Mouse (Mus musculus) monocyte, adult 5-6 weeks (primary cell): ENCODE data around the gene Arhgap15. TPM values are rescaled to one million over a fixed set of nuclear protein-coding genes. Genes with fewer than 3 reads are reported as not detected.

ENCODE experiments used
- ATAC-seq: fragments of 153-309, 156-312 bp; replicated peaks from 2 replicates; pipeline ENCODE4 v1.8.0; 2017; ENCODE audit warnings: mild to moderate bottlenecking; ENCODE audit not compliant: low TSS enrichment, insufficient number of reproducible peaks, severe bottlenecking, poor library complexity, low FRiP score
- total RNA-seq: library from RNA; stranded (forward); fragments of 200-1000, 200-491, 200-594 nt; gene quantifications from 3 replicates; pipeline ENCODE4 v1.2.3, GENCODE M21; 2017

Gene Arhgap15
- total RNA-seq, 1 experiment from 2014 or later, result 204 TPM

DNA sequence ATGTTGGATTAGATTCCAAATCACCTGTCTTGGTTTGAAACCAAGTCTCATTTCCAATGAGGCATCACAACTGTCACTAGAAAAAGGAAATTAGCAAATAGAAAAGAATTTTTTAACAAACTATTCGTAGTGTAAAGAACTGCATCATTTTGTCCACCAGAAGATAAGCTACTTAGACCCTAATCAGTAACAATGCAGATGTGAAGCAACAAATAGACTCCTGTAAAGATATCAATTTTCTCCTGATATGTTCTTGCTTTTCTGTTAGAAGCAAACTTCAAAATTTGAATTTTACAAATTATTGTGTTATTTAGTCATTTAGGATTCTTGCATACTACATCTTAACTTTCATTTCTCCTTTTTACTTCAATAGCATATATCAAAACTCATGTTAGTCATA lies 253.8 kb downstream of the Arhgap15 start:
- no peak for ATAC-seq

DNA sequence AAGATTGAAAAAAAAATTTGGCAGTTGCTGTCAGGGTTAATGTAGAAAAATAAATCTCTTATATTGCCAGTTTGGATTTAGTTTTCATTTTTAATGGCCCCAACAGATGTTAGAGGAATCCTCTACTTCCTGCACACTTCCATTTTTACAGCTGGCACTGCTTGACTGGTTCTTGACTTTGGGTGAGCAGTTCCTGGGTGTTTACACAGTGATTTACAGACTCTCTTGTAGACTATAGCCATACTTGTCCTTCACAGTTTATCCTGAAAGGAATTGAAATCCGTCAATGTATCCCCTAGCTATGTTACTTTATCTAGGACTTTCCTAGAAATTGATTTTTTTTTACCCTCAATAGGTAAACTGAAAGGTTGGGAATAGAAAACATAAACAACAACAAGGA lies 261.6 kb downstream of the Arhgap15 start:
- ATAC-seq, result no peak

DNA sequence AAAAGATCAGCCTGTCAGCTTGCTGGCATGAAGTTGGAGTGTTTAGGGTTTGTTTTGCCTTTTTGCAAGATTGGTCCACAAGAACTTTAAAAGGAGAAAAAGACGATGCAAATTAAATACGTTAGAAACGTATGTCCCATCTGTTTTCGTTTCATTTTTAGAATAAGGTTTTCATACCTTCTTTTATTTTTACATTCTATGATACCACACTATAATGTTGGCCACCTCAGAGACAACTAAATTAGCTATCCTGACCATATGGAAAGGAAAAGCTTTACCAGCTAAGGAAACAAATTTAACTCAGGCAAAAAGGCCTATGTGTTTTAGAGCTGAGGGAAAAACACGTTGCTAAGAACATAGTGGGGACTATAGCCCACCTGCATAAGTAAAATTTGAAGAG lies 264.8 kb downstream of the Arhgap15 start:
- ATAC-seq, result no peak

DNA sequence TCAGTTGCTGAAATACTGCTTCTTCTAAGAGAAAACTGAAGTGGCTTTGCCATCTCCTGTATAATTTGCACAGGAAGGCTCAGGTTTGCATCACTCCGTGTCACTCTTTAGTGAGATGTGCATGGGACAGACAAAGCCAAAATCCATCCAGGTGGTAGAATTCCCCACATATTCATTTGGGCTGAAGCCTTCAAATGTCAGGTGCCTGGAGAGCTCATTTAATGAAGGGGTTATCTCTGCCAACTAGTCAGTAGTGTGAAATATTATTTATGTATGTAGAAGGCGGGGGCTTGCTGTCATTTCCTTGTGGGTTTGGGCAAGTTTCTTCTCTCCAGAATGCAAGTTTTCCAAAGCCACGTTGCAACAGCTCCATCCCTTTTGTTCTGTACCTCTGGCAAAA lies 268.1 kb downstream of the Arhgap15 start:
- no peak for ATAC-seq

DNA sequence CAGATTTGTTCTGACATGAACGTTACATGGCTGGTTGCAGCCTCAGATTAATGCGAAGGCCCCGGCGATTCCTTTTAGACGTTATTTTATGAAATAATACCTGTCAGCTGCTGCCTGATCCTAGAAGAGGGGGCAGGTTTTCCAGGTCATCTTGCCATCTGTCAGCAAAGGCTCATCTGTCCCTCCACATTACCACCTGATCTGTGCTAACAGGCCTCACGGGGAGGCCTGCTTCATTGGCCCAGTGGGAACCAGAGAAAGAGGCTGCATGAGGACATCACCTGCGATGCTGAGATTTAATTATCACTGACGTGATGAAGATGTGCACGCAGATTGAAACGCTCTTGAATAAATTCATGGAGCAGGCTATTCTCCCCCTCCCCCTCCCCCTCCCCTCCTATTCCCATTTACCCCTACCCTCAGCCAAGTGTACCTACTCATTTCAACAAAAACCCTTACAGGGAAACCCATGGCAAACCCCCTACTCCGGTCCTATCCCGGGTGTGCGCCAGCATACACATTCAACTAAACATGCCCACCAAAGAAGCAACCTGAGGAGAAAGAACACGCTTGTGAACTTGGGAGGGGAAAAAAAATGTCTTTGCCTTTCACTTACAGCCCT lies 268.9 kb downstream of the Arhgap15 start:
- no peak for ATAC-seq

DNA sequence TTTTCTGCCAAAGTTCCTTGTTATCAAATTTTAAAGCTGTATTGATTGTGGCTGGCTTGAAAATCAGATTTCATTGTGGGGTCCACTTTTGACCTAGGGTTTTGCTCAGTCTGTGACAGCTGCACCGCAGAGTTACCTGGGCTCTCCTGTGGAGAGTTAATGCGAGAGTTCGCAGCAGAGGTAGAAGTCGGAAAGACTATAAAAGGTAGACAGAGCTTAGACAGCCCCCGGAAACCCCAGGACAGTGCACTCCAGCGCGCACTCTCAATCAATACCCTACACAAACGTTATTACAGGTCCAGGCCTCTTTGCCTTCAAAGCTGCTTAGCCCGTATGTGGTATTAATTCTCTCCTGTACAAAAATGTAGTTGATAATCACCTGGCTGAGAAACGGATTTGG lies 269.4 kb downstream of the Arhgap15 start:
- ATAC-seq, result no peak

DNA sequence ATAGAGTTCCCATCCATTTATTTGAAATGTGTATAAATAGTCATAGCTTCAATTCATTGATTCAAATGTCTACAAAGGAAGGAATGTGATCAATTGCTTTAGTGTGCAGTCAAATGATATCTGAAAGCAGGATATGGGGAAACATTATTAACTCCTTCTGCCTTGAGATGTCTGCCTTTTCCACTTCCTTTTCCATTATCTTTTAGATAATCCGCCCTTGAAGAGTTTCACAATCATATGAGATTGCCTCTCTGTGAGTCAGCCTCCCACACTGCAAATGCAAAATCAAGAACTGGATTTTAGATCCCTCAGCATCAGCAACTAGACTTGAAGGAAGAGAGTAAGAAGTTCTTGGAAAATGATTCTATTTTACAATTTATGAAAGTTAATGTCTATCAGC lies 276.1 kb downstream of the Arhgap15 start:
- no peak for ATAC-seq

DNA sequence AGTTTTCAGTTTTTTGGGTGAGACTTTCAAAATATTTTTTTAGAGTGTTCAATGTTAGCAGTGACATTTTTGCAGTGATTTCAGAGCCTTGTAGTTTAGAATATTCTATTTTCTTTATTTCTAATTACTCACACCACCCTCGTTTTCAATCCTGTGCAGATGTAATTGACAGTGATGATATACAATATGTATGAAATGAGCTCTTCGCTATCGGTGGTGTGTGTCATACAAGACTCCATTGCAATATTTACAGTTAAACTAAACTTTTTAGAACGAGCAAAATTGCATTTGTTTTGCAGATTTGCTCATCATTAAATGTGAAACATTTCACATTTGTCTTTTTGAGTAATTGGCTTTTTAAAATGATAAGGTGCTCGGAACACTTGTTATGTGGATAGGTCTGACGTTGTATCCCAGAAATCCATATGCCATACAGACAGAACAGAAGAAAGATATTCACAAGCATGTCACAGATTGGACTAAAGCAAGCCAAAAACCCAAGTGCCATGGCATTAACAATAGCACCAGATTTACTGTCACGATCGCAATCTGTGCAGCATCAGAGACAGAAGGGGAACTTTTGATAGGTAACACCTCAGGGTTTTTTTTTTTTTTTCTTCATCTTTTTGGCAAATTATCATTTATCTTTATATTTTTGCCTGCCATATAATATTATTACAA lies 280.6 kb downstream of the Arhgap15 start:
- ATAC-seq, result no peak

DNA sequence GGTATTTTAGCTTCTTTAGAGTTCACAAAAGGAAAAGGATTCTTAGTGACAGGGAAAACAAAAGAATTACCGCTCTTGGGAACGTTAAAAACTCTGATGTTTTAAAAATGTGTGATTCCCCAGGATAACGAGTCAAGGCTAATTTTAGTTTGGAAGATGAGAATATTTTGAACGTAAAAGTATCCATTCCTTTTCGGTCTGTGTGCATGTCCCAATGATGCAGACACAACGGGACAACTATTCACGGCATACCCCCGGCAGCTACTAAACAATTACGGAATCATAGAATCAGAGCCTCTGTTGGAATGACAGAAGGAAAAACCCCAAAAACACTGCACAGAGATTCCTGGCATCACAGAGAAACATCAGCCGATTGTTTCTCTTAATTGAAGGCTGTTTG lies 281.2 kb downstream of the Arhgap15 start:
- ATAC-seq, result no peak

DNA sequence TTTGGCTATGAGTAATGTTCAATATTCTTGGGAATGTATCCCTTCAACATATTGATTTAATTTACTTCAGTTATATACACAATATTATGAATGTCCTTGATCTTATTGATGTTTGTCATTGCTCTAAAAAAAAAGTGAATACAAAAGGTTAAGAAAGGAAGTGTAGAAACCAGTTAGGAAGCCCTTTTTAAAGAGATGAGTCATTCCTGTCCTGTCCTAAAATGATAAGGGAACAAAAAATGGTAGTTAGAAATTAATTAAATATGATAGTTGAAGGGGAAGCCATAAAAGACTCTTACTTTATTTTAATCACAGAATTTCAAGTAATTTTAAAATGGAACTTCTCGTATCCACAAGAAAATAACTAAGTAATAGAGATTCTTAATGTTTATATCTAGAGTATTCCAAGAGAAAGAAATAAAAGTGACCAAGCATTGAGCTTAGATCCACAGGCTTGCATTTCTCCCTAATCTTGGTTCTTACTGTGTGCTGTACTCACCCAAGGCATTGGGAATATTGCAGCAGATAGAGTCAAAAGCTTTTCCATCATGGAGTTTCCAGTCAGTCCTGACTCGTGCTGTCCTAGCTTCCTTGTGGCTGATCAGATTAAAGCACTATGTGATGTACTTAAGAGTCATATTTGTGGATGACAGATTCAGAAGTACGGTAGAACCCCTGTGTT lies 291.0 kb downstream of the Arhgap15 start:
- no peak for ATAC-seq

DNA sequence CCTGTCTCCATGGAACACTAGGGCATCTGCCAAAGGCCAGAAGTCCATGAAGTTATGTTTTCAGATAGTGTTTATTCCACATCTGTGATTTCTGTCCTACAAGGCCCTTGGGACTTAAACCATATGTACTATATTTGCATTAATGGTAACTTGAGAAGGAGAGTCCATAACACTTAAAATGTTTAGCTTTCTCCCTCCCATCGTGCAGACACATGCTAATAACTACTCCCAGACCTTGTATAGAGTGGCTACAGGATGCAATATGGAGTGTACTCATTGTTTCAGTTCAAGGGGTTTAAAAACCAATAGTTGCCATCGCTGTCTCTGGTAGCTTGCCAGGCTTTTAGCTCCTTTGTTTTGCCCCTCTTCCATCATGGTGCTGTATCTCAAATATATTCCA lies 295.5 kb downstream of the Arhgap15 start:
- no peak for ATAC-seq

DNA sequence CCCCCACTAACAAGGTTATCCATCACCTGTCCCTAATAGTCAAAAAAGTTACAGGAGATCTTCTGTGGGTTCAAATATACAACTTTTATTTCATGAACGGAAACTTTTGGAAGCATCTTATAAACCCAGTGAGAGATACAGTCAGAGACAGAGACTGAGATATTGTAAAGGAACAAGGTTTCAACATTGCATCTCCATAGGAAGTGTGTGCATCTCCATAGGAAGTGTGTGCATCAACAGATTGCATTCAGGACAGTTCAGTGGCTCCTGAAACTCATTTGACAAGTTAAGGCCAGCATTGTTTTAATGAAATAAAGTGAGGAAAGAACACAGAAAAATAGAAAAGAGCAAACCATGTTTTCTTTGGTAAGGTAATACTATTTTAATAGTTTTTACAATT lies 296.0 kb downstream of the Arhgap15 start:
- no peak for ATAC-seq

DNA sequence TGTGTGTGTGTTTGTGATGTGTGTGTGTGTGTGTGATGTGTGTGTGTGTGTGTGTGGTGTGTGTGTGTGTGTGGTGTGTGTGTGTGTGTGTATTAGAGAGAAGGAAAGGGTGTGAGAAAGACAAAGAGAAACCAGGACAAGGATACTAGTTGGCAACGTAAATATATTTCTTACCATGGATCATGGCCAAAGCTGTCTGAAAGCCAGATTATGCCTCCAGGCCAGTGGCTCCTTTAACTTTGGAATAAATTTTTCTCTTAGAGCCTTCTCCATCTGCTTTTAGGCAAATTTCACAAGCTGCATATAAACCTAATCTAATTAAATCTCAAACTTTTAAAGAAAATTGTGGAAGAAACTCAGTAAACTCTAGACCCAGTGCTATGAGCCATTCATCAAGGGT lies 296.6 kb downstream of the Arhgap15 start:
- no peak for ATAC-seq

DNA sequence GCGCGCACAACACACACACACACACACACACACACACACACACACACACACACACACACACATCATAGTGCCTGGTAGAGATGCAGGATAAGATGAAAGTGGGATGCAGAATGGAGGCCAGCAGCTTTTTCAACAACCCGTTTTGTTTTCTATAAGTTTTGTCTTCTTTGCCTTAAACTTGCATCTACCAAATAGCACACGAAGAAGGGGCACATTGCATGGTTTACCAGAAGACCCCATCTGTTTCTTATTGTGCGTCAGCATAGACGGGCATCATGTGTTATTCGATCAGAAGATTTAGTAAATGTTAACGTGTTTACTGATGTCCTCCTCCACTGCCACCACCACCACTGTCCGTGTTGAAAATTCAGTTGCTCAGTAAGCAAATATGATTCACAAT lies 311.7 kb downstream of the Arhgap15 start:
- no peak for ATAC-seq

DNA sequence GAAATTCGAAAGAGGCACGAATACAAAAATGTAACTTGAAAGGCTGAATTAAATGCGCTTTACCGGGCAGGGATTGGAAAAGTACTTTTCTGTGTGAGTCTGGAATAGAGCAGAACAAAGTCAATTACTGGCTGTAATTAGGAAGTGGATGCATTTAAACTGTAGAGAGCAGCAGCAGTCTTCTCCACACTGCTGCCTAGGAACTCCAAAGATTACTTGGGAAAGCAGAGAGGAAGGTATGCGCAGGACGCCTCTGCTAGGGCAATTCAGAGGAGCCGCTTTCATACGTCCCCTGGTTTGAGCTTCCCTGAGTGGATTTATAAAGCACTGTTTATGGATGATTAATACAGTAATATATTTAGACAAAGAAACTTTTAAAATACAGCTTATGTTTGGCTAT lies 312.1 kb downstream of the Arhgap15 start:
- no peak for ATAC-seq

DNA sequence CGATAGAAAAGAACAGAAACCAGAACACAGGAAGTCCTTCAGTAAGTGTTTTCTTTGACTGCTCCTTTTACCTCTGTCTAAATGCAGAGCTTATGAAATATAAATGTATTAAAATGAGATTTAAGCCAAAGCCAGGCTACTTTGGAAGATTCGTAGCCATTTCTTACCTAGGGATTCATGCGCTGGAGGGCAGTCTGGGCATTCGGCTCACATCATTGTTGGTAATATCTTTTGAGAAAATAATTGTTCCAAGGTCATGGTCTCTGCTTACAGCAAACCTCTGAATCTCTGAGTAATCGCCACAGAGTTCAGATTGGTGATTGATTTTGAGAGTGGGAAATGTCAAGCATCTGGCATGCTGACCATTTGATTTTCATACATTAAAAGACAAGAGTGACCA lies 316.4 kb downstream of the Arhgap15 start:
- no peak for ATAC-seq

DNA sequence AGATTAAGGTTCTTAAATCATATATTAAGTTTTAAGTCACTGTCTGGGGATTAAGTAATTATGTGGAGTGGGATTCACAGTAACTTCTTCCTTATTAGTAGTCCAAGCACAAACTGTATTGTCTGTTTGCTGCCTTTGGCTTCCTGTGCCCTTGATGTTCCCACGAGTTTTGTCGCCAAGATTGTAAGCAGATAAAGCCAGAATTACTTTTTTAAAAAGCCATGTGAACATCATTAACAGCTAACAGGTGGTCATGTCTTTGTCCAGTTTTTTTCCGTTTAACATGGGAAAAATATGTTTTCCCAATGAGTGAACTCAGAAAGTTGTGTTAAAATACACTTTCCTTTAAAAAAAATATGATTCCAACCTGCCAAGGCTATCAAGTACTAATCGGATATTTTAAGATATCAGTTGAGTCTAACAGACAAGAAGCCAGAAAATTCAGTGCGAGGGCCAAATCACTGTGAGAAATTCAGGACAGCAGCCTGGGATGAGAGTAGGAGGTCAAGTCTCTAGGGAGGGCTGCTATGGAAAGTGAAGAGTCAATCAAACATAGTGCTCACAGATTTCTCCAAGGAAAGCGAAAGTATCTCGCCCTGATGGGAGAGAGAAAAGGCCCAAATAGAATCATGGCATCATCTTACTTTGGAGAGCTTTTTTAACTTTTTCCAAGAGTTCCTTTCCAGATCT lies 319.7 kb downstream of the Arhgap15 start:
- ATAC-seq, result no peak

DNA sequence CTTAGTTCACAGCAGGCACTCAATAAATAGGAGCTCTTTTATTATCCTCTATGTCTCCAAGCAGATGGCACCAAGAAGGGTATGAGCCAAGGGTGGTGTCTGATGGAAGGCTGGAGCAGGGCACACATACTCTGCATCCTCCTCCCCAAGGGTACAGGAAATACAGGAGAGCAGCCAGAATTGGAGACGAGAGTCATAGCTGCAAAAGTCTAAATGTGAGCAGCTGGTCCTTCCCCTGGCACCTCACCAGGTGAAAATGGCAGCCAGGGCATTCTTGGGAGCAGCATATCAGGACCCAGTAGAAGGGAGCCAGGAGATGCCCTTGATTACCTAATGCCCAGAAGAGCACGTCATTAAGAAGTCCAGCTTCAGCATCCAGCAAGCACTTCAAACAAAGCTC lies 320.3 kb downstream of the Arhgap15 start:
- ATAC-seq, result no peak

DNA sequence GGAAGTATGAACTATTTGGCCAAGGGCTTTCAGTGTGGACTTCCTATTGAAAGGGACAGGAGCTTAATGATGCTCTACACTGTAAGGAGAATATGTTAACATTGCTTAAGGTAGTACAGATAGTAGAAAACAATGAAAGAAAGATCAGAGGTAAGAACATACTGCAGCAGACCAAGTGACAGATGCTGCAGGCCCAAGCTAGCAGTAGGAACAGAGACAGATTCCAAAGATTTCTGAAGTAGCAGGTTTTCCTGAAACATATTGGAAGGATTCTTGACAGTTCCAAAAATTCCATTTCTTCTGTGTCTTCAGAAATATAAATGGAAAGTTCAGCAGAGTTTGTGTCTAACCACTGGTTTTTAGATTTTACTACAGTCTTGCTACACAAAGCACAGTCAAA lies 327.9 kb downstream of the Arhgap15 start:
- ATAC-seq, result no peak

DNA sequence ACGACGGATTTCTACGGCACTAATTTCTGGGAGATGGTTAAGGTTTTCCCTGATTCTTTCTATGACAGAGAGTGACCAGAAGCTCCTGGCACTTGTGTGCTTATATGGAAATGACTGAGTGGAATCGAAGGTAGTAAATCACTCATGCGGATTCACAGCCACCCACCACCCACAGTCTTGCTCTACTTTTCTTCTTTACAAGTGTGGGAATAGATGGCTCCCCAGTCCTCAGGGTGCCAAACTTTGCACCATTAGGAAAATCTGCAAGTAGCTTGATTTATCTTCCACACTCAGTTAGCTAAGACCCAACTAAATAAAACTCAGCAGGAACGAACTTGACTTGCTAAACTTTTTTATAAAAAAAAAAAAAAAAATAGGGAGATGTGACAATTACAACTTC lies 331.9 kb downstream of the Arhgap15 start:
- ATAC-seq, result no peak
